Mouse (Mus musculus): ENCODE data around the gene Oas3.
A peak's percentile ranks its signal among the peaks of the same experiment; 100 is the strongest.
"Not testable (repeated sequence)": the region's sequence is repeated elsewhere in the genome, so short reads cannot be mapped to it uniquely, and the experiment has no call there.

The Oas3 gene

DNA sequence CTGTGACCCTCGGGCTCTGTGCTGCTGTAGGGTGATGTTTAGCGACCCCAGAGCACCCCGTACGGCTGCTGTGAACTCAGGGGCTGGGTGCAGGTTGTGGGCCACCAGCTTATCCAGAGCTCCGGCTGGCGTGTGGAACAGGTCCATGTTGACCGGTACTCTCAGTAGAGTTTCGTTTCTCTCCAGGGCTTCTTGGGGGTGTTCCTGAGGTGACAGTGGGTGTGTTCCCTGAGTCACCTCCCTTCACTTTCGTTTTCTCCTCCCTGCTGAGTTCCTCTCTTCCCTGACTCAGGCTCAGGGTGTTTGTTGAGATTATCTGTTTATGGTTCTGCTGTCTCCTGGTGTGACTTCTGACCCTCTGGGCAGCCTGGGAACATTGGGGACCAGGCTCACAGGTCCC lies at the start of gene Oas3:
Gene Oas3 (minus strand): TSS at position 184 of the 400 bp plus-strand sequence.
- DNase-seq (ENCODE audit: low spot score): no peak

DNA sequence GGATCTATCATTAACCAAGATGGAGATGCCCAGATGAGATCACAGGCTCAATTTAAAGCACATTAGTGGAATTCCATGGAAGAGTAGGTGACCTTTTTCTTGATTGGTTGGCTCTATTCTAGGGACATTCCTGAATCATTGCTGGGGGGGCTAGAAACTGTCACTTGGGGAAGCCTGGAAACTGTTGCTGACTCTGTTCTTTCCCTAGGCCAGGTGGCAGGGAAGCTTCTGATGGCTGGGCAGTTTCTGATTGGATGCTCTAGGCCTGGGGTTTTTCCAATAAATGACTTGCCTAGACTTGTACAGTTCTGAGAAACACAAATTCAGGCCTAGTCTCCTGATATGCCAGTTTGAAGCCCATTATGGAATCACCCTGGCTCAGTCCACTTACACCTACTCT lies 41.5 kb upstream of the Oas3 start:
- no peak for DNase-seq (ENCODE audit: low spot score)

DNA sequence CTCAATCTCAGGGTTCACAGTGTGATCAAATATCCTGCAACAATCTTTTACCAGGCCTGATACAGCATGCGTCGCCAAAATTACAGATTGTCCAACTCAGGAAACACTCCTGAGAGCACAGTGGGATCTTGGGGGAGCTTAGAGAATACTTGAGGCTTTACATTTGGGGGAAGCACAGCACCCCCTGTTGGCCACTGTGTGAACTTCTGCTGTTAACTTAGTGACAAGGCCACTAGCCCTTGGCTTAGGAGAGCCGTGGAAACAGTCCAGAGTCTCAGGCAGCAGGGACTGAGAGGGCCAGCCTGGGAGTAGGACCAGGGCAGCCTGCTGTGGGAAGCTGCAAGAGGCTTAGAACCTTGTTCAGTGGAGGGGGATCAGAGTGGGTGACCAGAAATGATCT lies 38.5 kb upstream of the Oas3 start:
- DNase-seq (ENCODE audit: low spot score): no peak

DNA sequence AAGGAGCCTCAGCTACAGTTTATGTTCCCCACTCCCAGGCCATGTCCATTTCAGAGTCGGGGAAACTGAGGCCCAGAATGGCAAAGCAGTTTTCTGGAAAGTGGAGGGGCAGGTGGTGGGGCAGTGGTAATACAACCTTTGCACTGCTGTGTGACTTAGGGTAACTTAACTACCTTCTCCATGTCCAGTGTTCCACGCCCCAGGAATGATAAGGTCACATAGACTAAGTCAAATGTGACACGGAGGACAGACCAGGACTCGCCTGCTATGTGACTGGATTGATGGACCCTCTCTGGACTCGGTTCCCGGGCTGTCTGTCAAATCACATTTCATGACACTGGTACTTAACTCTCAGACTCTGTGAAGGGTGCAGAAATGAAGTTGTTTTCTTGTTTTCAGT lies 35.6 kb upstream of the Oas3 start:
- no peak for DNase-seq (ENCODE audit: low spot score)

DNA sequence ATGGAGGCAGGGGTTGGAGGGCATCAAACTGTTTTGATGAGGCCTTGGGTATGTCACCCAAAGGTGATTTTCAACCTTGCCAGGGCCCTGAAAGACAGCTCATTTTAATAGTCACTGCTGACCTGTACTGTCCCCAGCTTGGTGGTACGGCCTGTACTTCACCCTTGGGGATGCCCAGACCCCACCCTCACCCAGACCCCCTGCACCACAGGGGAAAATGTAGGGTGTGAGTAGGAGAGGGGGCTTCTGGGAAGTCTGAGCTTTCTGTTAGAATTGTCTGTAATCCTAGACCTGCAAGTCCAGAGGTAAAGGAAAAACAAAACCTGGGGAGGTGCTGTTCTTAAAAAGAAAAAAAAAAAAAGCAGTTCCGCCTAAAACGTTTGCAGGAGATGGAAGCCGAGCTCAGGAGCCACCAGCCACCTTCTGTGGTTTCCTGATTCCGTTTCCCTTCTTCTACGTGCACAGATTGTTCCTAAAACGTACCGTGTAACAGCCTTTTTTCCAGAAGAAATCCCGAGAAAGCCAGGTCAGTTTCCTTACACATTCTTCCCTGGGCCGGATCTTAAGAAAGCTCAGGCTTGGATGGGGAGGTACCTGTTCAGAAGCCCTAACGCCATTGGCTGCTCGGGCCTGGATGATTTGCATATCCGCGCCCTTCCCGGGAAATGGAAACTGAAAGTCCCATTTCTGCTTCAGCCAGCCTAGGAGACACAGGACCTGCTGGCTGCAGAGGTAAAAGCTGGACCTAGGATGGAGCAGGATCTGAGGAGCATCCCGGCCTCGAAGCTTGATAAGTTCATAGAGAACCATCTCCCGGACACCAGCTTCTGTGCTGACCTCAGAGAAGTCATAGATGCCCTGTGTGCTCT lies 34.7 kb upstream of the Oas3 start, which contains the start of gene Oas1c:
Gene Oas1c (minus strand): TSS at position 564 of the 869 bp plus-strand sequence.
- peak; percentile 83 for DNase-seq (ENCODE audit: low spot score)

DNA sequence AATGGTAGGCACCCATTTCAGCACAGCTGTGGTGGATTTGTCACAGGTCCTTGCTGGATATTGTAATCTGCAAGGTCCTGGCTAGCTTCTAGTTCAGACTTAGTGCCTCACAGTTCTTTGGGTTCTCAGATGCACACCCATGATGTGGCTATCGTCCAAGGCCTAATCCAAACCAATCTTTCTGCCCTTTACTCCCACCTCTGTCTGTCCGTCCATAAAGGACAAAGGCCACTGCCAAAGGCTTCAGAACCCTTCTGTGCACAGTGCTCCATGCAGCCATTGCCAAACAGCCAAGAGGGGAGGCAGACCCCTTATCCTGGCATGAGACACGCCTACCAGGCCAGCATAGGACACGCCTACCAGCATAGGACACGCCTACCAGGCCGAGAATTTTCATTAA lies 31.7 kb upstream of the Oas3 start:
- peak; percentile 13 for DNase-seq (ENCODE audit: low spot score)

DNA sequence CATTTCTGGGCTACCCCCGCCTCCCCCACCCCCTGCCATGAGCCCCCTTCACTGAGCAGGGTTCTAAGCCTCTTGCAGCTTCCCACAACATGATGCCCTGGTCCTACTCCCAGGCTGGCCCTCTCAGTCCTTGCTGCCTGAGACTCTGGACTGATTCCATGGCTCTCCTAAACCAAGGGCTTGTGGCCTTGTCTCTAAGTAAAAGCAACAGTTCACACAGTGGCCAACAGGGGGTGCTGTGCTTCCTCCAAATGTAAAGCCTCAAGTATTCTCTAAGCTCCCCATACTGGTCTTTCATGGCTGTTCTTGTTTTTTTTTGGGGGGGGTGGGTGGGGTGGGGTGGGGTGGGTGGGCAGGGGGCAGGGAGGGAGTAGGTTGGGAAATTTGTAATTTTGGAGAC lies 29.0 kb upstream of the Oas3 start:
- DNase-seq (ENCODE audit: low spot score): no peak

DNA sequence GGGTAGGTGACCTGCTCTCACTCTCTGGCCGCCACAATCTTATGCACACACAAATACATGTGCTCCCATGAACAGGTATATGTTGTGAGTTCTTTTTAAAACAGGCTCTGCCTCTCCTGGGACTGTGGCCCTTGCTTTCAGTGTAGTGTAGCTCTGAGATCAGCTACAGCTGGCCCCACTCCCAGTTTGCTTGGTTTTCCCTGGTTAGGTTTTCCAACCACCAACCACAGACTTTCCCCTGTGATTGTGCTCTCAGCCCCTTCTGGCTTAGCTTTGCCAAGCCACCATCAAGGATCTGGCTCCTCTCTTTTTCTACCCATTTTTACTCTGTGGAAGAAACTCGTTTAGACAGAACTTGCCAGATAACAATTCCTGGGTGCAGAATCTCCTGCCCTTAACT lies 26.1 kb upstream of the Oas3 start:
- DNase-seq (ENCODE audit: low spot score): no peak

DNA sequence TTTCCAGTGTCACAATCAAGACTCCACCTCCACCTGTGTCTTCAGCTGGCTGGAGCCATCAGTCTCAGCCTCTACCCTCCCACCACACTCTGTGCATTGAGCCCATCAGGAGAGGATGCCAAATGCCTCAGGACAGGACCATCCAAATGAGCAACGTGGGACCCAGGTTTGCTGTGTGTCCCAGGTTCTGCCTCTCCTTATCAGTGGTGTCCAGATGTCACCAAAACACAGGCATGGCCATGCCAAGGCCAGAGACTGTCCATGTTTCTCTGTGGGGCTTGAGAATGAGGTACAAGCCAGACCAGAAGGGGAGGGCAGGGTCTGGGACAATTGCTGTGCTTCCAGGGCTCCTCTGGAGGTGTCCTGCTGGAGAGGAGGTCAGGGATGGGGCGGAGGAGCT lies 21.5 kb upstream of the Oas3 start:
- DNase-seq (ENCODE audit: low spot score): not testable (repeated sequence)

DNA sequence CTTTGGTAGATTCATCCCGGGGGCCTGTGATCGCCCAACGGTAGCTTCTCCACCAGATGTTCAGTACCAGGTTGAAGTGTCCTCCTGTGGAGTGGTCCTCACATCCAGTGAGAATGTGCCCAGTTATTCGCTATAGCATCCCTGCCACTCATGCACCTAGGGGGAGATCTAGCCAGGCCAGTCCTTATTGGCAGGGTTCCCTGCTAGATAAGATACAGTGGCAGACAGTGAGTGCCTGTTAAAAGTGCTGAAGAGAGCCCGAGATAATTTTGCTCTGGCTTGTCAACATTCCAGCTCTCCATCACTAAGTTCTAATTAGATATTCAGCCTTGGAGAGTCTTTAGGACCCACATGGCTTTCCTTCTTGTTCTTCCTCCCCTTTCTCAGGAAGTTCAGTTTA lies 20.7 kb upstream of the Oas3 start:
- not testable (repeated sequence) for DNase-seq (ENCODE audit: low spot score)

DNA sequence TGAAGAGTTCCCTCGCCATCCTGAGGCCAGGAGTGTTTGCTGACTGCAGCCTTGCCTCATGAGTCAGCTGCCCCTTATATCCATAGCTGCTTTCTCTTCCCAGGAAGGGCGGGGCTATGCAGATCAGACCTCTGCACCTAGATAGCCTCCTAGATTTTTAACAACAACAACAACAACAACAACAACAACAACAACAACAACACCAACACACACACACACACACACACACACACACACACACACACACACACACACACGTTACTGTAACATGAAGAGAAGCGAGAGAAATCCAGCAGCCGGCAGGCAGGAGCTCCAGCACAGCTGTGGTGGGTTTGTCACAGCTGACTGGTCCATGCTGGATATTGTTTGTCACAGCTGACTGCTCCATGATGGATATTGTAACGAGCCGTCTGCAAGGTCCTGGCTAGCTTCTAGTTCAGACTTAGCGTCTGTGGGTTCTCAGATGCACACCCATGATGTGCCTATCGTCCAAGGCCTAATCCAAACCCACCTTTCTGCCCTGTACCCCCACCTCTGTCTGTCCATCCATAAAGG lies 18.1 kb upstream of the Oas3 start, which contains the start of gene Oas1e:
Gene Oas1e (minus strand): TSS at position 51 of the 555 bp plus-strand sequence.
- not testable (repeated sequence) for DNase-seq (ENCODE audit: low spot score)

DNA sequence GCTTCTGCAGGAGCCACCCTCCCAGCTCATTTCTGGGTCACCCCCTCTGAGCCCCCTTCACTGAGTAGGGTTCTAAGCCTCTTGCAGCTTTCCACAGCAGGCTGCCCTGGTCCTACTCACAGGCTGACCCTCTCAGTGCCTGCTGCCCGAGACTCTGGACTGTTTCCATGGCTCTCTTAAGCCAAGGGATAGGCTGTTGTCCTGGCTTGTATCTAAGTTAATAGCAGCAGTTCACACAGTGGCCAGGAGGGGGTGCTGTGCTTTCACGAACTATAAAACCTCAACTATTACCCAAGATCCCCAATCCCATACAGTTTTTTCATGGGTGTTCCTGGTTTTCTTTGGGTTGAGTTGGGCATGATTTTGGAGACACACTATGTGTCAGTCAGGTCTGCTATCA lies 15.6 kb upstream of the Oas3 start:
- peak; percentile 13 for DNase-seq (ENCODE audit: low spot score)

DNA sequence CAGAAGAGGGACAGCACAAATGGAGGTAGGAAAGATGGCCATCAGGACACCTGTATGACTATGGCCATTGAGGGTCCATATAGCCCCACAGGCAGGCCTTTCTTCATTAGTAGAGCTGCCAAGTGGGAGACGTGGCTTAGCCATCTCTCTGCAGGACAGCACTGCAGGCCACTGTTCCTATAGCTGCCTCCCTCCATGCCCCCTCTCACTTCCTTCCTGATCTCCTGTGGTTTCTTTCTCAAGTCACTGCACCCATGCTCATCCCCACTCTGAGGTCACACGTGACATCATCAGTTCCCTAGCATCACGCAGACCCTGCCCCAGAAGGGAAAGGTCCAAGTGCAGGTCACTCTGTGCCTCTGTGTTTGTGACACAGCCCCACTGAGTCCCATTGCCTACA lies 9.6 kb upstream of the Oas3 start:
- no peak for DNase-seq (ENCODE audit: low spot score)

DNA sequence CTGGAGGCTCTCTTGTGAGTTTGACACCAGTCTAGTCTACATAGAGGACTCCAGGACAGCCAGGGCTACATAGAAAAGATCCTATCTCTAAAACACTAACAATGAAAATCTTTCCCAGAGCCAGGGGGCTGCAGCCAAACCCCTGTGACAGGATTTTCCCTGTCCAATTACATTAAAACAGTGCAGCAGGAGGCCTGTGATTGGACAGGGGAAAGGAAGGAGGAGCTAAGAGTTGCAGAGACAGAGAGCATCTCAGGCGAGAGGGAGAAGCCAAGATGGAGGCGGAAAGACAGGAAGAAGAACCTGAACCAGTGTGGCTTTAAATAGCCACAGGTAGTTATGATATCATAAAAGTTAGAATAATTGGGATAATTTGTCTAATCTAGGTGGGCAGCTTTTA lies 5.0 kb upstream of the Oas3 start:
- no peak for DNase-seq (ENCODE audit: low spot score)

DNA sequence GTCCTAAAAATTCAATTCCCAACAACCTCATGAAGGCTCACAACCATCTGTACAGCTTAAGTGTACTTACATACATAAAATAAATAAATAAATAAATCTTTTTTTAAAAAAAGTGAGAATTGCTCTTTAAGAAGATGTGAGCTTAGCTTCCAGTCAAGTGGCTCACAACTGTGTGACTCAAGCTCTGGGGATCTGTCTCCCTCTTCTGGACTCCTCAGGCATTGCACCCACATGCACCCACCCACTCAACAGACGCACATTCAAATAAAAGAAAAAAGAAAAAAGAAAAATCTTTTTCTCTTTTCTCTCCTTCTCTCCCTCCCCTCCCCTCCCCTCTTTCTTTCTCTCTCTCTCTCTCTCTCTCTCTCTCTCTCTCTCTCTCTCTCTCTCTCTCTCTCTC lies 4.2 kb upstream of the Oas3 start:
- no peak for DNase-seq (ENCODE audit: low spot score)

DNA sequence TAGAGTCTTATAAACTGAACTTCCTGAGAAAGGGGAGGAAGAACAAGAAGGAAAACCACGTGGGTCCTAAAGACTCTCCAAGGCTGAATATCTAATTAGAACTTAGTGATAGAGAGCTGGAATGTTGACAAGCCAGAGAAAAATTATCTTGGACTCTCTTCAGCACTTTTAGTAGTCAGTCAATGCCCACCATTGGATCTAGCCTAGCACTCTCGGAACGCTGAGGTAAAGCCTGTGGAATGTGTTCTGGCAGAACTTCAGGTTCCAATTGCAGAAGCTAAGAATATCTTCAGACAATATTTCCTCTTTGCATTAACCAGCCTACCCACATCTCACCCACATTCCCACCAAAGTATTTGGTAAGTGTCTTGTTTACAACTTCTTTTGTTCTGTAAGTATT lies 2.5 kb upstream of the Oas3 start:
- DNase-seq (ENCODE audit: low spot score): no peak

DNA sequence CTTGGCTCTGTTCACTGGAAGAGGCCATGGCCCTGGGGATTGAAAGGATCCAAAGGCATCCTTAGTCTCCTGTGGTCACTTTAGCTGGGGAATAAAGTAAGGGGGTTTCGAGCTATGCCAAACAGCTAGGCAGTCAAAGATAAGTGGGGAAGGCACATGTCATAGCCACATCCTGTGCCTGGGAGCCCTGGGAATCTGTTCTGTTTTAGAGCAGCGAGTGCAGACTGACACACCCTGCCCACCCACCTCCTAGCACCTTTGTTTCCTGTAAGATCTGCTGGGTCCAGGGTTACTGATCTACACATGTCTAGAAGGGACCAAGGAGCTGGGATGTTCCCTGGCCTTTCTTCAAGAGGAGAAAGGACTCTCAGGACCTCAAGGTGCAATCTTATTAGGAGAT lies 1.5 kb upstream of the Oas3 start:
- no peak for DNase-seq (ENCODE audit: low spot score)

DNA sequence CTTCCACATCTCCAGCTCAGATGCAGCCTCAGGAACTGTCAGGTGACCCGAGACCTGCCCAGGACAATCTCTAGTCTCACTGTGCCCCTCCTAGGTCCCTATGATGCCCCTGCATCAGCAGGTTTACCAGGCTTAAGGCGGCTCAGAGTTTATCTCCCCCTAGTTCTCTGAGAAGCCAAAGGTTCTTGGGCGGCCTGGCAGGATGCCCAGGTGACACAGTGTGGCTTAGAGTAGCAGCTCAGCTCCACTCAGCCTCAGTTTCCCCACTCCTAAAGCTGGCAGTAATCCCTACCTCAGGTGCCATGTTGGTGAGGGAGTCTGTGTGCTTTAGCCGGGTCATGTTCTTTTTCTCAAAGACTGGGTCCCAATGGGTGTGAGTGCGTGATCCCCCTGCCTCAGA lies 660 bp downstream of the Oas3 start:
- no peak for DNase-seq (ENCODE audit: low spot score)

DNA sequence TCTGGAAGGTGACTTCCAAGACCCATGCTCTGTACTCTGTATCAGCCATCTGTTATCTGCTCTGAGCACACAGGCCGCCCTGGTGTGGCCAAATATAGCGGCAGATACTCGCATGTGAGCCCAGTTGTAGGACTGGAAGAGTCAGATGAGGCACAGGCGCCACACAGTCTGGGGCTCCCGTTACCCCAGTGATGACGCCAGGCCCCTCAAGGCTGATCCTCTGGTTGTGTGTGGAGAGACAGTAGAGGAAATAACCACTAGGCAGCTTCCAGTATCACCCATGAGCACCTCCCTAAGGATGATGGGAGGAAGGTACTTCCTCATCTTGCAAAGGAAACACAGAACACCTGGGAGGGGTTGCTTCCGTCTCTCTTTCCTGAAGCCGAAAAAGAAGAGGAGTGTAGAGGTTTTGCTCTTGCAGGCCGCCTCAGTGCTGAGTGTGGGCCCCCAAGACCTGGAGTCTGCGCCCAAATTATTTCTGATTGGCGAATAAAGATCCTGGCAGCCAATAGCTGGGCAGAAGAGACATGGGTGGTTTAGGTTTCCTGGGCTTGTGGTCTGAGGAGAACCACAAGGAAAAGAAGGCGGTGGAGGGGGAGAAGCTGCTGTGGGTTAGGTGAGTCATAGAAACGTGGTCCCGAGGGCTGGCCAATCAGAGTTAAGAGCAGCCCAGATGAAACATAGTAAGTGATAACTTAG lies 2.0 kb downstream of the Oas3 start:
- DNase-seq (ENCODE audit: low spot score): no peak

DNA sequence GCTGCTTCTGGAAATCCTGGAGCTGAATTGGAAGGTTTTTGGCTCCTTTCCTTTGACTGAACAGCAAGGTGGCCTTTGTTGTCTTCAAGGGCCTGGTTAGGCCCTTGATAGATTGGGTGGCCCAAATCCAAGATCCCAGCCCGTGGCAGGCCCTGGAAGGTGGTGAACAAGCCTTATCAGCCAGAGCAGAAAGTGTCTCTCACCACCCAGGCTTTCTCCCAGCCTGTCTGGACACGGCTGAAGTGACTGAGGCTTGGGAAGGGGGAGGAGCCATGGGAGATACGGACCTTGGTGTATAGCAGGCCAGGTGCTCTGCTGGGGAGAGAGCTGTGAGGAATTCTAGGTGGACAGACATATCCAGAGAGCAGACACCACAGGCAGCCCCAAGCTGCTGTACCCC lies 8.1 kb downstream of the Oas3 start:
- no peak for DNase-seq (ENCODE audit: low spot score)

DNA sequence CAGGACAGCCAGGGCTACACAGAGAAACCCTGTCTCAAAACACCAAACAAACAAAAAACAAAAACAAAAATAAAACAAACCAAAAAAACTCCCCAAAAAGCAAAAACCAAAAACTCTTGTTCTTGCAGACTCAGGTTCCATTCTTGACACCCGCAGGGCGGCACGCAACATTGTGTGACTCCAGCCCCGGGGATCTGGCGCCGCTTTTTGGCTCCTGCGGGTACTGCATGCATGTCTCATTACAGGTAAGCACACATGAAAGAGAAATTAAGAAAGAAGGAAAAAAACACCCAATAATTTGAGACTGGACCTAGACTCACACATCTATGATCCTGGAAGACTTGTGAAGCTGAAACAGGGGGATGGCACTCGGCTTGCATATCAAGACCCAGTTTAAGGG lies 12.5 kb downstream of the Oas3 start:
- DNase-seq (ENCODE audit: low spot score): no peak

DNA sequence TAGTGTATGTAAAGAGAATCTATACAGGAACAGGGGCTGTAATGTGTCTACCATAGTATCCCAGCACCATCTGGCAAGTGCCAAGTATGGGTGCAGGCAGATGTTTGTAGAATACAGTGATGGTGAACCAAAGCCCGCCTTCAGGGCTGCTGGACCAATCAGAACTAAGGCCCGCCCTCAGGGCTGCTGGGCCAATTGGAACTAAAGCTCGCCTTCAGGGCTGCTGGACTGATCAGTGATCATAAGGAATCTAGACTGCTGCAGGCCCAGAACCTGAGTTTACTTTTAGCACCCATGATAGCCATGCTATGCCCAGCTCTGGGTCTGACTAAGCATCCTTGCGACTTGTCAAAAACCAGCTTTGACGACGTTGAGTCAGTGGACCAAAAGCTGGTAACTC lies 15.6 kb downstream of the Oas3 start:
- no peak for DNase-seq (ENCODE audit: low spot score)

DNA sequence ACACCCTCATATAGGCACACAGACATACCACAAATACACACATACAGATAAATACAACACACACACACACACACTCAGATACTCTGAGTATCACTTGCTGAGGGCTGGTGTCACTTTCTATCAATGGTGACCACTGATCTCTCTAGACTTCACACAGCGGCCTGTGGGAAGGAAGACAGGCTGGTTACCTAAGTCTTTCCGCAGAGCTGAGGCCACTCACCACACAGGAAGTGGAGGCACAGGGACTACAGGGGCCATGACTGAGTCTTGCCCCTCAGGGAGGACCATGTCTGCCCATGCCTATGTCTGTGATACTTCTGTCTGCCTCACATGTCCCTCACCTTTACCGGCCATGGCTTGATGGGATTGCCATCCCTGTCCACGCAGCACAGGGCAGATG lies 23.2 kb downstream of the Oas3 start:
- no peak for DNase-seq (ENCODE audit: low spot score)

All from yolk sac, embryonic 10.5 days (tissue).